Mouse (Mus musculus) MEL (cell line): Measurements from ENCODE around the gene Ociad1. TPM values are rescaled to one million over a fixed set of nuclear protein-coding genes. Genes with fewer than 3 reads are reported as not detected.

Experiments
- DNase-seq: peaks from one replicate; pipeline ENCODE4 v3.0.0; 2011; ENCODE audit warnings: low read depth, low spot score
- H3K27ac ChIP-seq: 2 replicates; pipeline ENCODE4 v1.5.1; 2012; ENCODE audit warnings: low read depth, mild to moderate bottlenecking, control low read depth, low read length, moderate library complexity; ENCODE audit not compliant: control insufficient read depth
- H3K27me3 ChIP-seq, 2 experiments: fragments of 150-350 bp in 1 of 2; sonication (generic) in 1 of 2; 2 replicates each; pipeline ENCODE4 v1.6.1; 2012; ENCODE audit warnings: low read length in 2 of 2, mild to moderate bottlenecking in 2 of 2, improper control_type of control experiment in 1 of 2, moderate library complexity in 1 of 2; ENCODE audit not compliant: insufficient read depth in 2 of 2, control insufficient read depth in 1 of 2
- H3K36me3 ChIP-seq, 2 experiments: 2 replicates each; pipeline ENCODE4 v1.6.1; 2012 to 2014; ENCODE audit warnings: low read length in 2 of 2, improper control_type of control experiment in 1 of 2, inconsistent platforms in 1 of 2, mild to moderate bottlenecking in 1 of 2; ENCODE audit not compliant: insufficient read depth in 2 of 2, control insufficient read depth in 1 of 2
- H3K4me1 ChIP-seq, 2 experiments: fragments of 150-350 bp in 1 of 2; sonication (generic) in 1 of 2; 2 replicates each; pipeline ENCODE4 v1.6.1; 2012; ENCODE audit warnings: low read length in 2 of 2, improper control_type of control experiment in 1 of 2, mild to moderate bottlenecking in 1 of 2; ENCODE audit not compliant: insufficient read depth in 2 of 2, control insufficient read depth in 1 of 2
- H3K4me3 ChIP-seq, 2 experiments: fragments of 150-350 bp in 1 of 2; sonication (generic) in 1 of 2; 2 replicates each; pipeline ENCODE4 v1.5.1; 2012; ENCODE audit warnings: low read depth in 2 of 2, low read length in 2 of 2, mild to moderate bottlenecking in 2 of 2, moderate library complexity in 2 of 2, control low read depth in 1 of 2, improper control_type of control experiment in 1 of 2; ENCODE audit not compliant: control insufficient read depth in 1 of 2, insufficient read depth in 1 of 2
- H3K79me2 ChIP-seq: 2 replicates; pipeline ENCODE4 v1.6.1; 2012; ENCODE audit warnings: mild to moderate bottlenecking, low read length, moderate library complexity; ENCODE audit not compliant: control insufficient read depth, poor library complexity, insufficient read depth
- H3K9ac ChIP-seq: 2 replicates; pipeline ENCODE4 v1.6.1; 2012; ENCODE audit warnings: low read depth, mild to moderate bottlenecking, control low read depth, low read length, moderate library complexity; ENCODE audit not compliant: control insufficient read depth, poor library complexity, severe bottlenecking
- H3K9me3 ChIP-seq: fragments of 150-350 bp; sonication (generic); replicated peaks from 2 replicates; pipeline ENCODE4 v1.6.1; 2012; ENCODE audit warnings: mild to moderate bottlenecking, low read length, improper control_type of control experiment, moderate library complexity; ENCODE audit not compliant: insufficient read depth
- CHD1 ChIP-seq: IDR thresholded peaks from 2 replicates; pipeline ENCODE4 v1.6.1; 2012; ENCODE audit warnings: low read depth, mild to moderate bottlenecking, inconsistent platforms, low read length, improper control_type of control experiment
- CTCF ChIP-seq, 3 experiments: IDR thresholded peaks in 2 of 3; conservative IDR thresholded peaks in 1 of 3; 2 replicates each; pipeline ENCODE4 v1.5.1; 2011 to 2012; ENCODE audit warnings: low read length in 3 of 3, low read depth in 2 of 3, mild to moderate bottlenecking in 2 of 3, improper control_type of control experiment in 1 of 3, inconsistent platforms in 1 of 3, mixed read lengths in 1 of 3, moderate library complexity in 1 of 3; ENCODE audit not compliant: control insufficient read depth in 1 of 3, insufficient read depth in 1 of 3, poor library complexity in 1 of 3, severe bottlenecking in 1 of 3
- E2F4 ChIP-seq: IDR thresholded peaks from 2 replicates; pipeline ENCODE4 v1.6.1; 2011; ENCODE audit warnings: low read depth, low read length, improper control_type of control experiment, borderline replicate concordance
- GATA1 ChIP-seq: IDR thresholded peaks from 2 replicates; pipeline ENCODE4 v1.6.1; 2011; ENCODE audit warnings: low read depth, low read length, improper control_type of control experiment
- MXI1 ChIP-seq: IDR thresholded peaks from 2 replicates; pipeline ENCODE4 v1.6.1; 2011; ENCODE audit warnings: mild to moderate bottlenecking, low read depth, low read length, improper control_type of control experiment
- MYB ChIP-seq: IDR thresholded peaks from 2 replicates; pipeline ENCODE4 v1.6.1; 2011; ENCODE audit warnings: mild to moderate bottlenecking, low read depth, low read length, improper control_type of control experiment
- NELFE ChIP-seq: IDR thresholded peaks from 2 replicates; pipeline ENCODE4 v1.6.1; 2011; ENCODE audit warnings: low read depth, low read length, improper control_type of control experiment
- NRF1 ChIP-seq: IDR thresholded peaks from 2 replicates; pipeline ENCODE4 v1.6.1; 2014; ENCODE audit warnings: low read depth, mild to moderate bottlenecking, inconsistent platforms, low read length, improper control_type of control experiment, moderate library complexity; ENCODE audit not compliant: poor library complexity, insufficient read depth, severe bottlenecking
- POLR2A ChIP-seq, 2 experiments: IDR thresholded peaks; 2 replicates each; pipeline ENCODE4 v1.6.1; 2011 to 2012; ENCODE audit warnings: low read length in 2 of 2, mild to moderate bottlenecking in 2 of 2, control low read depth in 1 of 2, improper control_type of control experiment in 1 of 2, low read depth in 1 of 2, moderate library complexity in 1 of 2; ENCODE audit not compliant: control insufficient read depth in 1 of 2, insufficient read depth in 1 of 2, poor library complexity in 1 of 2
- POLR2AphosphoS5 ChIP-seq: IDR thresholded peaks from 2 replicates; pipeline ENCODE4 v1.6.1; 2012; ENCODE audit warnings: low read depth, borderline replicate concordance, mild to moderate bottlenecking, inconsistent platforms, low read length, moderate library complexity, mixed read lengths
- RAD21 ChIP-seq: IDR thresholded peaks from 2 replicates; pipeline ENCODE4 v1.6.1; 2011; ENCODE audit warnings: mild to moderate bottlenecking, low read depth, low read length, improper control_type of control experiment
- TAL1 ChIP-seq: IDR thresholded peaks from 2 replicates; pipeline ENCODE4 v1.6.1; 2012; ENCODE audit warnings: mild to moderate bottlenecking, inconsistent platforms, low read length, moderate library complexity, mixed read lengths
- TBP ChIP-seq: IDR thresholded peaks from 2 replicates; pipeline ENCODE4 v1.8.0; 2011; ENCODE audit warnings: low read depth, low read length, improper control_type of control experiment
- ZC3H11A ChIP-seq: IDR thresholded peaks from 2 replicates; pipeline ENCODE4 v1.6.1; 2012; ENCODE audit warnings: low read depth, mild to moderate bottlenecking, inconsistent platforms, low read length, improper control_type of control experiment
- ZKSCAN1 ChIP-seq: IDR thresholded peaks from 2 replicates; pipeline ENCODE4 v1.6.1; 2012; ENCODE audit warnings: low read depth, mild to moderate bottlenecking, inconsistent platforms, low read length, improper control_type of control experiment, moderate library complexity
- ZMIZ1 ChIP-seq: IDR thresholded peaks from 2 replicates; pipeline ENCODE4 v1.6.1; 2012; ENCODE audit warnings: low read depth, mild to moderate bottlenecking, inconsistent platforms, low read length, improper control_type of control experiment, moderate library complexity
- ZNF384 ChIP-seq: IDR thresholded peaks from 2 replicates; pipeline ENCODE4 v1.6.1; 2012; ENCODE audit warnings: low read depth, mild to moderate bottlenecking, inconsistent platforms, low read length, improper control_type of control experiment
- polyA plus RNA-seq, 2 experiments: library from polyadenylated mRNA; stranded (reverse) in 1 of 2; unstranded in 1 of 2; fragments of >175 nt in 1 of 2; fragments of >200 nt in 1 of 2; gene quantifications; 2 replicates each; pipeline versions ENCODE4 v1.2.1 to v1.2.4; 2012; ENCODE audit warnings: low replicate concordance in 2 of 2, low read depth in 1 of 2; ENCODE audit not compliant: insufficient read length in 2 of 2, insufficient read depth in 1 of 2, missing spikeins in 1 of 2
- total RNA-seq: library from RNA; depleted of rRNA; stranded (reverse); fragments of 300-350 nt; gene quantifications from 2 replicates; pipeline ENCODE4 v1.2.3, GENCODE M21; 2012

The Ociad1 gene
- total and polyA plus RNA-seq, 3 experiments, result 110 to 221 TPM; not detected in 1

- Histone ChIP-seq H3K36me3 (peaks cover 0 to 21% of the 10 kb centered on the region in 2 experiments; a peak in 2 of 4 replicates), H3K9ac (no peak overlapping the region), H3K4me1 (peaks cover 11 to 27% of the 10 kb centered on the region in 2 experiments), H3K9me3 (no peaks in the 10 kb centered on the region), H3K27ac (no peak overlapping the region), H3K27me3 (no peaks in the 10 kb centered on the region), H3K4me3 (no peak overlapping the region), H3K79me2 (no peaks in the 10 kb centered on the region)
- no peak for DNase-seq
- TF ChIP-seq POLR2A (IDR thresholded peaks at IDR 0.05; ENCODE audit: control insufficient read depth in 1 of 2, insufficient read depth in 1 of 2, low read depth in 1 of 2, low read length in 2 of 2, poor library complexity in 1 of 2) (no peak), RAD21 (no peak)
Observed at GRCm38 (mm10) chr5:73359752-73360141, 67.2 kb downstream of the Ociad1 start.

GRCm38 (mm10) chr5:73360240-73360639 lies 67.7 kb downstream of the Ociad1 start:
- no peaks in the 10 kb centered on the region for H3K27me3 ChIP-seq
- no peak overlapping the region for H3K9ac ChIP-seq
- TF ChIP-seq GATA1, result no peak
- no peak for TF ChIP-seq POLR2A (IDR thresholded peaks at IDR 0.05; ENCODE audit: control insufficient read depth in 1 of 2, insufficient read depth in 1 of 2, low read depth in 1 of 2, low read length in 2 of 2, poor library complexity in 1 of 2)
- no peak for TF ChIP-seq MYB
- TF ChIP-seq E2F4, result no peak
- no peak for TF ChIP-seq CTCF (IDR thresholded peaks at IDR 0.05 in 2 of 3, conservative IDR thresholded peaks at IDR 0.05 in 1 of 3; ENCODE audit: control insufficient read depth in 1 of 3, insufficient read depth in 1 of 3, low read depth in 2 of 3, low read length in 3 of 3, poor library complexity in 1 of 3, severe bottlenecking in 1 of 3)
- no peak for TF ChIP-seq MXI1
- no peak for TF ChIP-seq POLR2AphosphoS5
- no peak for DNase-seq
- peaks cover 6 to 28% of the 10 kb centered on the region in 2 experiments for H3K4me1 ChIP-seq
- no peaks in the 10 kb centered on the region for H3K79me2 ChIP-seq
- H3K4me3 ChIP-seq, result no peak overlapping the region
- H3K36me3 ChIP-seq, result peaks cover 0 to 17% of the 10 kb centered on the region in 2 experiments; a peak in 2 of 4 replicates
- no peak overlapping the region for H3K27ac ChIP-seq
- H3K9me3 ChIP-seq, result no peaks in the 10 kb centered on the region

GRCm38 (mm10) chr5:73362338-73362737 lies 69.8 kb downstream of the Ociad1 start:
- Histone ChIP-seq H3K79me2 (no peaks in the 10 kb centered on the region), H3K36me3 (peaks cover 0 to 14% of the 10 kb centered on the region in 2 experiments; a peak in 2 of 4 replicates), H3K4me1 (peaks cover 6 to 23% of the 10 kb centered on the region in 2 experiments; a peak in 3 of 4 replicates), H3K4me3 (no peak overlapping the region), H3K27ac (no peak overlapping the region), H3K9ac (no peak overlapping the region), H3K27me3 (no peaks in the 10 kb centered on the region), H3K9me3 (no peaks in the 10 kb centered on the region)
- DNase-seq, result no peak
- no peak for TF ChIP-seq ZNF384
- no peak for TF ChIP-seq ZC3H11A
- no peak for TF ChIP-seq NRF1
- no peak for TF ChIP-seq E2F4
- TF ChIP-seq POLR2AphosphoS5, result no peak
- TF ChIP-seq MYB, result no peak
- no peak for TF ChIP-seq ZKSCAN1
- TF ChIP-seq CHD1, result no peak
- no peak for TF ChIP-seq NELFE
- TF ChIP-seq ZMIZ1, result no peak
- TF ChIP-seq TBP, result no peak
- no peak for TF ChIP-seq TAL1
